Mouse (Mus musculus): ENCODE data around the gene Rex1bd.
A peak's percentile ranks its signal among the peaks of the same experiment; 100 is the strongest.
"Not testable (repeated sequence)": the region's sequence is repeated elsewhere in the genome, so short reads cannot be mapped to it uniquely, and the experiment has no call there.

Rex1bd gene

DNA sequence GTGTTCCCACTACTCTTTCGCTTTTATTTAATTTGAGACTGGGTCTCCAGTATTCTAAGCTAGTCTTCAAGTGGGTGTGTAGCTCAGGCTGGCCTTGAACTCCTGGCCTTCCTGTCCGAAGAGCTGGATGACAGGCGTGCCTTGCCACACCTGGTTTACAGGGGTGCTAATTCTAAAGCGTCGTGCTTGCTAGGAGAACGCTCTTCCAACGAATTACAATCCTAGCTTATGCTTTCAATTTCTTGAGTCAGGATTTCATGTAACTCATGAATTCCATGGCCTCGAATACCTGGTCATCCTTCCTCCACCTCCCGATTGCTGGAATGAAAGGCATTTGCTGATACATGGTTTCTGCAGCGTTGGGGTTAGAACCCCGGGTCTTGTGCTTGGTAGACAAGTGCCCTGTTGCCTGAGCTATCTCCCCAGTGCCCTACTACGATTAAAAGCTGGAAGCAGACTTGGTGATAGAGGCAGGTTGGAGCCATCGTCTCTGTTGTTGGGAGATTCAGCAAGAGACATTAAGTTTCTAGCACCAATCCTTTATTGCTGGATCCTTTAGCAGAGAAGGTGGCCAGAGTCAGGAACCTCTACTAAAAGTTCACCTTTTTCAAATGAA is 21.7 kb upstream of the Rex1bd start:
- no peak for DNase-seq

DNA sequence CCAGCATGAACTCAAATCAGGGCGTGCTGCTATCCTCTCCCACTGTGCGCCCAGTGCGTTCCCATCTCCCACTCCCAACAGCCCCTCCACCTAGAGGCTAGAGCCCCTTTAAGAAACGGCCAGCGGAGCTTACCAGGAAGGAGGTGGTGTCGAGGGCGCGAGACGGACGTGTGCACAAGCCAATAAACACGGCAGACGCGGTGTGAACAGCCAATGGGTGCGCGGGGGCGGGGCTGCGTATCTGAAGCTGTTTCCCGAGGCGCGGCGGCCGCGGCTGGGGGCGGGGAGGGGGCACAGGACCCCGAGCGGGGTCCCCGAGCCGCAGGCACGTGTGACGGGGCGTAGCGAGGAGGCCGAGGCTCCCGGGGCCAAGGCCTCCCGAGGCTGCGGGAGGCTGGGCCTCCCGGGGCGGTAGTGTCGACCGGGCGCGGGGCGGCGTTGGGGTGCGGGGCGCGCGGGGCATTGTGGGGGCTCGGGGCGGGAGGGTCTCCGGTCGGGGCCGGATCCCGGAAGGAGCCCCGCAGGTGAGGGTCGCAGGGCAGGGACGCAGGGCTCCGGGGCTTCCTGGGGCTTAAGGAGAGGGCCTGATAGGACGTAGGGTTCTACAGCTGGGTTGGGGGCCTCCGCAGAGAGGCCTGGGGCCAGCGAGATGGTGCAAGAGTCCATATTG is 21.1 kb upstream of the Rex1bd start, which contains the start of the genes Fkbp8 and Kxd1:
Gene Fkbp8 (plus strand): TSS at position 213 of the 670 bp plus-strand sequence.
Gene Kxd1 (minus strand): TSS at position 445 of the 670 bp plus-strand sequence.
- peak; percentile 99 for DNase-seq

- no peak for DNase-seq
These were observed 20.6 kb upstream of the Rex1bd start for GRCm38 (mm10) chr8:70527111-70527511.

- DNase-seq, result peak; percentile 96 to 98
These were observed 16.2 kb upstream of the Rex1bd start for GRCm38 (mm10) chr8:70522592-70523403.

GRCm38 (mm10) chr8:70519606-70520005 is 13.1 kb upstream of the Rex1bd start:
- DNase-seq, result no peak

GRCm38 (mm10) chr8:70519043-70519442 is 12.5 kb upstream of the Rex1bd start:
- no peak for DNase-seq

DNA sequence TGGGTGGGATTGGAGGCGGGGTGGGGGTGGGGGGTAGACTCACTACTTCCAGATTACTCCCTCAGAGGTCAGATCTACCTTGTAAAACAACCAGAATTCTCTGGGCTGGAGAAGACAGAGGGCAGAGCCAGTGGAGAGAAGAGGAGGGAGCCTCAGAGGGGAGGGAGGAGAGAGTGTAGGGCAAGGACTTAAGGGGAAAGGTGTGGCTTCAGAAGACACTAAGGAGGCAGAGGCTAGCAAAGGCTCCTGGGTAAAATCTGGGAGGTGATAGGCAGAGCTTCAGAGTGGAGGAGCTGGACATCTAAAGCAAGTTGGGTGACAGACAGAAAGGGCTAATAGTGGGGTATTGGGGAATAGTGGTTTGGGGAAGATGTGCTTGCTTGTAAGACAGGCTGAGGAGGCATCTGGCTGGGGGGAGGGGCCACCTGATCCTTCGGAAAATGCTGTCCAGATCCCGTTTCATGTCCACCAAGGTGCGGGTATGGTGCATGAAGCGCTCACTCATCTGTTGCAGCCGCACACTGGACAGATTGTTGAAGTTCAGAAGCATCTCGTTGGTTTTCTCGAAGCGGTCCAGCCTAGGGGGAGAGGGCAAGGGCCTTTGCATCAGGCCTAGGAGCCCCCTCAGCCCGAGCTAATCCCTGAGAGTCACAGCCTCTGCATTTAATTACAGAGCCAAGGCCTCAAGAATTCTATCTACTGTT is 11.5 kb upstream of the Rex1bd start:
- DNase-seq, result no peak

DNA sequence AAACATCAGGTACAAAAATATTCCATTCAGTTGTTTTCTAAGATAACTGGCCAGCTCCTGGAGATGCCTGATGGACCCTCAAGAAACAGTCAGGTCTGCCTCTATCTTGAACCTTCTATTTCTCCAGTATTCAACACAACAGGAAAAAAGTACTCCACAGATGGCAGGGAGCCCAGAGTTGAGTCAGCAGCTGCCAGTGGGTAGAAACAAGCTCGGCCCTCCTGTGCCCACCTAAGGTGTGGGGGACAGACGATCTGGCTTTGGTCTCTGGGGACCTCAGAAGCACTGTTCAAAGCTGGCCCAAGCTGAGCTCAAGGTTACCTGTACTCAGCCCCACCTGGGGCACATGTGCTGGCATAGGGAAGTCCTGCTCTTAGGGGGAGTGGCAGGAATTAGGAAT is 6.9 kb upstream of the Rex1bd start:
- peak in 1 of 2 experiments; percentile 44 for DNase-seq

GRCm38 (mm10) chr8:70512253-70512903 is 5.8 kb upstream of the Rex1bd start:
- no peak for DNase-seq

DNA sequence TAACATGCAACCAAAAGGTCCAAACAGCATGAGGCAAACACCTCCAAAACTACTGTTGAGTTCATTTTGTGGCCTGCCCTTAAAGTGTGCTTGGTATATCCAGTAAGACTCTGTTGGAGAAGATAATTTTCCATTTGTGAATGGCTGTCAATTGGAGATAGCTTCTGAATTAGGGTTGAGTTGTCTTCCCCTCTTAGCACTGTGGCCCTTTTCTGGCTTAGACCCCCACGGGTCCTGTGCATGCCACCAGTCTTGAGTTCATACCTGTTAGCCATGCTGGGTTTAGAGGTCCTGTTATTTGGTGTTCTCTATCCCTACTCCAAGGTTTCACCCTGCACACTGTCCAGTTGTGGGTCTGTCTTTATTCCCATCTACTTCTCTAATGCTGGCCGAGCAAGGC is 5.2 kb upstream of the Rex1bd start:
- DNase-seq, result no peak

DNA sequence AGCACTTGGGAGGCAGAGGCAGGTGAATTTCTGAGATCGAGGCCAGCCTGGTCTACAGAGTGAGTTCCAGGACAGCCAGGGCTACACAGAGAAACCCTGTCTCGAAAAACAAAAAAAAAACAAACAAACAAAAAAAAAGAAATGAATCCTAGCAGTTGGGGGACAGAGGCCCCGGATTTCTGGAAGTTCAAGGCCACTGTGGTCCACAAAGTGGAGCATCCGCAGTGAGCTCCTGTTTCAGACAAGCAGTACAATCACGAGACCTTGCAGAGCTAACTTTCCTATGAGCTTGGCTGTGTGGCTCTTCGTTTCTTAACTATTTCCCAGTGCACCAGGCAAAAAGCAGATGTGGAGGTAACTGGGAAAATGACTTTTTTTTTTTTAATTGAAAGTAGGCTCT is 4.6 kb upstream of the Rex1bd start:
- not testable (repeated sequence) for DNase-seq

DNA sequence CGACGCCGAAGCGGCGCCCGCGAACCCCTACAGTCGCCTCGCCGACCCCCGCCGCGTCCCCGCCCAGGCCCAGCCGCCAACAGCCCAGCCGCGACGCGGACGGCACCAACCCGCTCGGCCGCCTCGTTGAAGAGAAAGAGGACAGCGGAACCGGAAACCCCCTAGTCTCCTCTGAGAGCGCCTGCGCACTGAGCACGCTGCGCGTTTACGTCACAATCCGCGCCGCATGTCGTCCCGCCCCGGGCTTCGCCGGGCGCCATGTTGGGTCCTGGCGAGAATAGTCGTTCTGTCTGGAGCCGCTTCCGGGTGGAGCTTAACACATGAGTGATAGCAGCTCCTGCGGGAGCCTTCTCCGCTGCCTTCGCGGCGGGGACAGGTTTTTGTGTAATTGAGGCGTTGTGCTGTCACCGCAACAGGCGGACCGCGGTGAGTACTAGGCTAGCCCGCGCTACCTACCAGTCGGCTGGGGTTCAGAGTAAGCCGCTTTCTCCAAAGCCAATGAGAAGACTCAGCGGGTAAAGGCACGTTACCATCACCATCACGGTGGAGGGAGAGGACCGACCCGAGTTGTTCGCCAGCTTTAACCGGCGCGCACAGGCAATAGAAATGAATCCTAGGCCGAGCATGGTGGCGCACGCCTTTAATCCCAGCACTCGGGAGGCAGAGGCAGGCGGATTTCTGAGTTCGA is 3.8 kb upstream of the Rex1bd start, which contains the start of gene Uba52:
Gene Uba52 (minus strand): TSS at position 574 of the 688 bp plus-strand sequence.
- DNase-seq, result peak; percentile 97 to 98

GRCm38 (mm10) chr8:70509281-70509952 is 2.9 kb upstream of the Rex1bd start:
- peak in 1 of 2 experiments; percentile 40 for DNase-seq

DNA sequence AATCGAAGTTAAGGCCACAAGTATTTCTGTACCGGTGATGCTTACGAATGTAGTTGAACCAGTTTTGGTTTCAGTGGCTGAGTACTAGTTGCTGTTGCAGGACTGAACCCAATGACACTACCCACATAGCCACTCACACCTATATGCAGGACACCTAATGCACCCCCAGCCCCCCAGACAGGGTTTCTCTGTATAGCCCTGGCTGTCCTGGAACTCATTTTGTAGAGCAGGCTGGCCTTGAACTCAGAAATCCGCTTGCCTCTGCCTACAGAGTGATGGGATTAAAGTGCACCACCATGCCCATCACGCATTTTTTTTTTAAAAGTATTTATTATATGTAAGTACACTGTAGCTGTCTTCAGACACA is 458 bp upstream of the Rex1bd start:
- DNase-seq, result peak in 1 of 2 experiments; percentile 37

DNA sequence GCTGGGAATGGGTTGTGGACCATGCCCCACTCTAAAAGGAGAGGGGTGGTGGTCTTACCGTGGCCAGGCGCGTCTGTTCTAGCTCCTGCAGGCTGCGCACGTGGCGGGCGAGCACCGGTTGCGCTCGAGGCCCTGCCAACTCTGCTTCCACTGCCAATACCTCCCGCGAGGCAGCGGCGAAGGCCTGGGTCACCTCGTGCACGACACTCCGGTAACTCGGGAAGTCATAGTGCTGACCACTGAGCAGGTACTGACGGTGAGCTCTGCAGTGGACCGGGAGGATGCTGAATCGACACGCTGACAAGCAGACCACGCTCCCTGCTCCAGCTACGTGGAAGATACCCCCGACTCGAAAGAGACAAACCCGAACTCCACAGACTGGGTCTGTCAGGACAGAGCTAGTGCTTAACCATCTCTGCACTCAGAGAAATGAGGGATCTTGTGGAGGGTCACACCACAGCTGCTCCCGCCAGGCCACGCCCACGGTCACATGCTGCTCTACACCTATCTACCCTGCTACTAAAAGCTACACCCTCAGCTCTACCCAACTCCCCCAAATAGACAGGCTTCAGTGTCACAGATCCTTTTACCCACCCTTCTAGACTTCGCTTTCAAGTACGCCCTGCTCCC is 739 bp downstream of the Rex1bd start:
- DNase-seq, result peak in 1 of 2 experiments; percentile 56

GRCm38 (mm10) chr8:70504851-70505250 is 1.7 kb downstream of the Rex1bd start:
- peak; percentile 70 to 89 for DNase-seq

DNA sequence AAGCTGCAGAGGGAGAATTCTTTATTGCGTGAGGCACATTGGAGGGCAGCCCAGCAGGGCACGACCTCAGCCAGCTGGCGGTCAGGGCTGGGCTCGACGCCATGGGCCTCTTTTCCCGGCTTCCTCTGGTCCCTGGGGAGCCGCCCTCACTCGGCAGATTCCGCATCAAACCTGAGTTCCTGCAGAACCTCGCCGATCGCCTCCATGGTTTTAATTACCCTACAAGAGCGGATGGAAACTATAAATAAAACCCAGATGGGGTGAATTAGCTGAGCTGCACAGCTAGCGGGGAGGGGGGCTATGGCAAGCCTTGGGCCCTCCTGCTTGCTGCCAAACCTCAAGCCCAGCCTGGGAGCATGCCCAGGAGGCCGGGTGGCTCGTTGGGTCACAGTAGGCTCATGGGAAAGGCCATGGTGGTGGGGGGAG is 2.2 kb downstream of the Rex1bd start:
- peak; percentile 75 to 83 for DNase-seq

DNA sequence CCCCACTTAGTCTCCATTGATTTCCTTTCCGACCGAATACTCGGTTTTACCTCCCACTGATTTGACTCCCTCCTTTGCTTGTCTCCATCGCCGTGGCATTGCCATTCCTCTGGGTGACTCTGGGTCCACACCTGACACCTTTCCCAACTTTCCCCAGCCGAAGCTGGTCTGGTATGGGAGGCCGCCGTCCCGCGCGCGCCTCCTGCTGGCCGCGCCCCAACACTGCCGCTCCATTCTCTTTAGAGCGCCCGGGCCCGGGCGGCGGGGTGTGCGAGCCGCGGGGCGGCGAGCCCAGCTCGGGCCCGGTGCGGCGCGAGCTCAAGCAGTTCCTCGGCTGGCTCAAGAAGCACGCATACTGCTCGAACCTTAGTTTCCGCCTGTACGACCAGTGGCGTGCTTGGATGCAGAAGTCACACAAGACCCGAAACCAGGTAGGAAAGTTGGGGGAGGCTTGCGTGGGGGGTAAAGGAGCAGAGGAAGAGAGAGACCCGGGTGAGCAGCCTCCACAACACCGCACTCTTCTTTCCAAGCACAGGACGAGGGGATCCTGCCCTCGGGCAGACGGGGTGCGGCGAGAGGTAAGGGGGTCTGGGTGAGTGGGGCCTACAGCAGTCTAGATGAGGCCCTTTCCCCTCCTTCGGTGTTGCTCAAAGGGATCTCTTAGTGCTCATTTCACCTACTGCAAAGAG is 3.3 kb downstream of the Rex1bd start:
- DNase-seq, result peak; percentile 74 to 78

- DNase-seq, result no peak
These were observed 4.0 kb downstream of the Rex1bd start for GRCm38 (mm10) chr8:70502540-70502939.
